Comparison of ENCODE assay signal across 11 mouse cellular contexts in genomic region chr11:98926553-98926952, GRCm38 (mm10). TPM values are rescaled to one million over a fixed set of nuclear protein-coding genes. Genes with fewer than 3 reads are reported as not detected.
DNase-seq lines count a peak whose midpoint lies in the region; ATAC-seq and TF ChIP-seq lines count a peak whose summit lies in the region.
"Had no signal": no experiment of that assay in that cellular context is flagged by ENCODE, and none has a peak within 500 bp of the region (broad histone marks: within the 10 kb centered on the region; RNA-seq: fewer than 3 reads in every experiment).

No protein-coding gene starts in this region.

- peaks cover 84% of the 10 kb centered on the region for H3K4me1 ChIP-seq in heart, embryonic 12.5 days (replicated peaks)
- peaks cover 33% of the 10 kb centered on the region for H3K4me1 ChIP-seq in heart, adult 2 months (ENCODE audit: control insufficient read depth, insufficient read depth, low read length)
- H3K4me1 ChIP-seq in midbrain, embryonic 10.5 days, result peaks cover 80% of the 10 kb centered on the region
- peaks cover 74% of the 10 kb centered on the region for H3K4me1 ChIP-seq in midbrain, embryonic 15.5 days
- H3K4me1 ChIP-seq in intestine, embryonic 14.5 days (replicated peaks; ENCODE audit: control insufficient read depth, insufficient read depth, low read length), result peaks cover 87% of the 10 kb centered on the region
- peaks cover 80% of the 10 kb centered on the region for H3K4me1 ChIP-seq in stomach, embryonic 16.5 days (ENCODE audit: control insufficient read depth, insufficient read depth, low read length)

- intact Hi-C loops in heart, adult 2 months (cut with DNase I), result loop anchor here (5.0 kb wide), 1 partner anchor 221 kb away; no protein-coding TSS in a partner anchor

- peak overlapping the region; percentile 71 for H3K27ac ChIP-seq in heart, embryonic 12.5 days (ENCODE audit: poor library complexity, severe bottlenecking)
- no peak overlapping the region for H3K27ac ChIP-seq in heart, adult 2 months
- H3K27ac ChIP-seq in midbrain, embryonic 10.5 days (replicated peaks), result peak overlapping the region; percentile 85
- no peak overlapping the region for H3K27ac ChIP-seq in midbrain, embryonic 15.5 days
- peak overlapping the region; percentile 88 for H3K27ac ChIP-seq in intestine, embryonic 14.5 days (ENCODE audit: low read depth)
- H3K27ac ChIP-seq in stomach, embryonic 16.5 days (ENCODE audit: low read length), result peak overlapping the region; percentile 93

- no peak for TF ChIP-seq CTCF in heart, adult 2 months (IDR thresholded peaks at IDR 0.05)

- 70% methylated on average over 7 of the region's 7 CpGs for WGBS in heart, embryonic 12.5 days
- WGBS in heart, adult 2 months, result 95% methylated on average over 7 of the region's 7 CpGs
- 58% methylated on average over 7 of the region's 7 CpGs for WGBS in midbrain, embryonic 10.5 days
- 75% methylated on average over 7 of the region's 7 CpGs for WGBS in midbrain, embryonic 15.5 days
- WGBS in intestine, embryonic 14.5 days, result 64% methylated on average over 7 of the region's 7 CpGs
- 69% methylated on average over 7 of the region's 7 CpGs for WGBS in stomach, embryonic 16.5 days

- 0 out of 2 replicates have a peak, but pooled peaks cover 3% of the 10 kb centered on the region for H3K36me3 ChIP-seq in heart, embryonic 12.5 days
- H3K36me3 ChIP-seq in heart, adult 2 months (ENCODE audit: control insufficient read depth, insufficient read depth, low read length), result no peaks in the 10 kb centered on the region
- H3K36me3 ChIP-seq in midbrain, embryonic 10.5 days, result peaks cover 23% of the 10 kb centered on the region
- H3K36me3 ChIP-seq in midbrain, embryonic 15.5 days (replicated peaks), result no peaks in the 10 kb centered on the region
- H3K36me3 ChIP-seq in intestine, embryonic 14.5 days (ENCODE audit: control insufficient read depth, insufficient read depth, low read length), result no peaks in the 10 kb centered on the region
- no peaks in the 10 kb centered on the region for H3K36me3 ChIP-seq in stomach, embryonic 16.5 days (ENCODE audit: control insufficient read depth, insufficient read depth, low read length)

- H3K9me3 ChIP-seq in heart, embryonic 12.5 days (replicated peaks), result no peaks in the 10 kb centered on the region
- no peaks in the 10 kb centered on the region for H3K9me3 ChIP-seq in midbrain, embryonic 10.5 days (replicated peaks)
- no peaks in the 10 kb centered on the region for H3K9me3 ChIP-seq in midbrain, embryonic 15.5 days
- H3K9me3 ChIP-seq in intestine, embryonic 14.5 days (ENCODE audit: control insufficient read depth, low read length), result no peaks in the 10 kb centered on the region
- no peaks in the 10 kb centered on the region for H3K9me3 ChIP-seq in stomach, embryonic 16.5 days (replicated peaks; ENCODE audit: control insufficient read depth, low read length)

- H3K79me2 ChIP-seq in heart, adult 2 months (replicated peaks; ENCODE audit: control insufficient read depth, insufficient read depth, low read length), result no peaks in the 10 kb centered on the region

- no peak overlapping the region for H3K4me3 ChIP-seq in heart, embryonic 12.5 days
- H3K4me3 ChIP-seq in heart, adult 2 months, result no peak overlapping the region
- H3K4me3 ChIP-seq in midbrain, embryonic 10.5 days, result peak overlapping the region; percentile 38
- no peak overlapping the region for H3K4me3 ChIP-seq in midbrain, embryonic 15.5 days
- H3K4me3 ChIP-seq in intestine, embryonic 14.5 days (ENCODE audit: low read depth, low read length), result no peak overlapping the region
- no peak overlapping the region for H3K4me3 ChIP-seq in stomach, embryonic 16.5 days (replicated peaks; ENCODE audit: low read length)

- no peak for ATAC-seq in heart, embryonic 12.5 days (ENCODE audit: insufficient number of reproducible peaks, low FRiP score)
- ATAC-seq in midbrain, embryonic 15.5 days (replicated peaks), result no peak
- ATAC-seq in intestine, embryonic 14.5 days (replicated peaks; ENCODE audit: low FRiP score, low TSS enrichment, low read depth), result no peak
- ATAC-seq in stomach, embryonic 16.5 days (ENCODE audit: insufficient read depth, low FRiP score), result no peak

- H3K9ac ChIP-seq in heart, embryonic 12.5 days, result peak overlapping the region; percentile 58; the same call in 1 of the 2 replicates
- H3K9ac ChIP-seq in heart, adult 2 months (ENCODE audit: low read depth, low read length), result no peak overlapping the region
- no peak overlapping the region for H3K9ac ChIP-seq in midbrain, embryonic 15.5 days
- no peak overlapping the region for H3K9ac ChIP-seq in intestine, embryonic 14.5 days (ENCODE audit: low read length)
- peak overlapping the region; percentile 66; the same call in 1 of the 2 replicates for H3K9ac ChIP-seq in stomach, embryonic 16.5 days (ENCODE audit: low read length)

- TF ChIP-seq EP300 in heart, adult 2 months (IDR thresholded peaks at IDR 0.05; ENCODE audit: insufficient read depth, low read depth, low read length), result no peak

- H3K27me3 ChIP-seq in heart, embryonic 12.5 days (replicated peaks), result no peaks in the 10 kb centered on the region
- H3K27me3 ChIP-seq in heart, adult 2 months (ENCODE audit: control insufficient read depth, insufficient read depth, low read length), result no peaks in the 10 kb centered on the region
- peaks cover 34% of the 10 kb centered on the region for H3K27me3 ChIP-seq in midbrain, embryonic 10.5 days (ENCODE audit: low read depth, poor library complexity, severe bottlenecking)
- H3K27me3 ChIP-seq in midbrain, embryonic 15.5 days (replicated peaks), result no peaks in the 10 kb centered on the region
- no peaks in the 10 kb centered on the region for H3K27me3 ChIP-seq in intestine, embryonic 14.5 days (replicated peaks; ENCODE audit: control insufficient read depth, insufficient read depth, low read length)
- H3K27me3 ChIP-seq in stomach, embryonic 16.5 days (ENCODE audit: control insufficient read depth, insufficient read depth, low read length), result no peaks in the 10 kb centered on the region
- H3K27me3 ChIP-seq: CH12.LX had no signal

- 0 out of 2 replicates have a peak overlapping the region, but pooled peaks have one; percentile 42 for H3K4me2 ChIP-seq in heart, embryonic 12.5 days
- H3K4me2 ChIP-seq in midbrain, embryonic 15.5 days, result no peak overlapping the region
- peak overlapping the region; percentile 30; the same call in 1 of the 2 replicates for H3K4me2 ChIP-seq in intestine, embryonic 14.5 days (ENCODE audit: low read length)
- H3K4me2 ChIP-seq in stomach, embryonic 16.5 days (ENCODE audit: low read depth, low read length), result peak overlapping the region; percentile 41; the same call in 1 of the 2 replicates

- DNase-seq in heart, adult 2 months, result no peak
- no peak for DNase-seq in midbrain, embryonic 10.5 days (ENCODE audit: low spot score)
- no peak for DNase-seq in intestine, embryonic 14.5 days (ENCODE audit: low spot score)
- no peak for DNase-seq in retina, postnatal 1 day
- no peak for DNase-seq in spleen, postnatal 4 days (ENCODE audit: low spot score in 2 of 2)
- DNase-seq: adrenal gland, adult 2 months; cerebellum, adult 18-20 months had no signal

- no peak for TF ChIP-seq POLR2A in heart, adult 2 months (IDR thresholded peaks at IDR 0.05; ENCODE audit: insufficient read depth, low read depth, low read length)

RNA-seq across cellular contexts. Expression of gene Rara, which starts 1.1 kb away (rescaled TPM):
- 33.8 and 35.1 TPM in 2 replicates for polyA plus RNA-seq in heart, embryonic 12.5 days (2016; fragmentation: Nextera tagmentation; extraction: Ambion mirVana)
- total RNA-seq in heart, adult 2 months (2021), result 10 to 100 TPM; 10.1 to 12.8 TPM
- 7.1 and 10.9 TPM in 2 replicates for polyA plus RNA-seq in heart, adult 2 months (2012; rRNA removed)
- polyA plus RNA-seq in midbrain, embryonic 10.5 days (2016; fragmentation: Nextera tagmentation; extraction: Ambion mirVana), result 15.5 and 16.1 TPM in 2 replicates
- 9.7 and 10.5 TPM in 2 replicates for polyA plus RNA-seq in midbrain, embryonic 15.5 days (2015; fragmentation: Nextera tagmentation; extraction: Ambion mirVana)
- polyA plus RNA-seq in intestine, embryonic 14.5 days (2014; fragmentation: Nextera tagmentation; extraction: Ambion mirVana), result 42.4 and 43.6 TPM in 2 replicates
- polyA plus RNA-seq in stomach, embryonic 16.5 days (2015; fragmentation: Nextera tagmentation; extraction: Ambion mirVana), result 28.8 and 30.1 TPM in 2 replicates

RNA-seq across cellular contexts. Expression of gene Cdc6, which starts 19.0 kb away (rescaled TPM):
- polyA plus RNA-seq in heart, embryonic 12.5 days (2016; fragmentation: Nextera tagmentation; extraction: Ambion mirVana), result 27.0 and 27.7 TPM in 2 replicates
- total RNA-seq in heart, adult 2 months (2021), result under 1 TPM; 0.13 to 0.32 TPM
- 0.14 and 0.26 TPM in 2 replicates for polyA plus RNA-seq in heart, adult 2 months (2012; rRNA removed)
- polyA plus RNA-seq in midbrain, embryonic 10.5 days (2016; fragmentation: Nextera tagmentation; extraction: Ambion mirVana), result 53.3 and 67.8 TPM in 2 replicates
- 3.9 and 4.2 TPM in 2 replicates for polyA plus RNA-seq in midbrain, embryonic 15.5 days (2015; fragmentation: Nextera tagmentation; extraction: Ambion mirVana)
- polyA plus RNA-seq in intestine, embryonic 14.5 days (2014; fragmentation: Nextera tagmentation; extraction: Ambion mirVana), result 32.5 and 32.9 TPM in 2 replicates
- polyA plus RNA-seq in stomach, embryonic 16.5 days (2015; fragmentation: Nextera tagmentation; extraction: Ambion mirVana), result 26.9 and 28.1 TPM in 2 replicates

RNA-seq across cellular contexts. Expression of gene Gjd3, which starts 56.3 kb away (rescaled TPM):
- polyA plus RNA-seq in heart, embryonic 12.5 days (2016; fragmentation: Nextera tagmentation; extraction: Ambion mirVana), result 3.5 and 3.9 TPM in 2 replicates
- under 1 TPM; 0.27 to 0.31 TPM for total RNA-seq in heart, adult 2 months (2021)
- polyA plus RNA-seq in heart, adult 2 months (2012; rRNA removed), result 0.94 and 1.6 TPM in 2 replicates
- polyA plus RNA-seq in midbrain, embryonic 10.5 days (2016; fragmentation: Nextera tagmentation; extraction: Ambion mirVana), result 0.16 TPM in 1 of 2 replicates, not detected in the other
- polyA plus RNA-seq in midbrain, embryonic 15.5 days (2015; fragmentation: Nextera tagmentation; extraction: Ambion mirVana), result 1.4 and 2.4 TPM in 2 replicates
- 0.22 TPM in 1 of 2 replicates, not detected in the other for polyA plus RNA-seq in intestine, embryonic 14.5 days (2014; fragmentation: Nextera tagmentation; extraction: Ambion mirVana)
- 0.44 TPM in 1 of 2 replicates, not detected in the other for polyA plus RNA-seq in stomach, embryonic 16.5 days (2015; fragmentation: Nextera tagmentation; extraction: Ambion mirVana)
- total RNA-seq: adrenal gland, adult 2 months had no signal

Comparison
In these comparisons a context has a peak if more than half of its experiments do, and no peak if none do; other contexts are left out.
1. H3K27ac ChIP-seq: peak in heart, embryonic 12.5 days (single experiment), midbrain, embryonic 10.5 days (single experiment), intestine, embryonic 14.5 days (single experiment) and stomach, embryonic 16.5 days (single experiment); none in heart, adult 2 months (single experiment) and midbrain, embryonic 15.5 days (single experiment).
2. H3K9ac ChIP-seq: peak in heart, embryonic 12.5 days (single experiment) and stomach, embryonic 16.5 days (single experiment); none in heart, adult 2 months (single experiment), midbrain, embryonic 15.5 days (single experiment) and intestine, embryonic 14.5 days (single experiment).